Mouse (Mus musculus): ENCODE data around the gene Mrps5.

DNA sequence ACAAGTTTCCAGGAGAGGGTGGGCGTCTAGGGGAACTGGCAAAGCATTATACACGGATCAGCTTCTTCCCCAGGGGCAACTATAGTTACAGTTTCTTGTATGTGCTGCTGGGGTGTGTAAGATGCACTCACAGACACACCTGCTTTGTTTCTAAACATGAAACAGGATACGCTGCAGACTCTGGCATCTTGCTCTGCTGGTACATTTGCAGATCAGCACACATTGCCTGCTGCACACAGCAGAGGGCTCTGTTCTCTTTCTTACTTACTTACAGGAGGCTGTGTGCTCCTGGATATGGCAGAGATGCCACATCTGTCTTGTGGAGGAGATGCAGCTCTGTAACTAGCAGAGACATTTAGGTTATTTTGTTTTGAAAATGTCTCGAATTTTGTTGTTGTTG lies 3.8 kb downstream of the Mrps5 start:
- TF ChIP-seq POLR2AphosphoS5 (IDR thresholded peaks at IDR 0.05; ENCODE audit: insufficient replicate concordance, low read depth, low read length) (no peak), CTCF (IDR thresholded peaks at IDR 0.05; ENCODE audit: low read depth, low read length) (no peak), TAL1 (conservative IDR thresholded peaks at IDR 0.05; ENCODE audit: low read depth, low read length) (no peak)
